Mouse (Mus musculus): ENCODE data around the gene Hyal1. TPM values are rescaled to one million over a fixed set of nuclear protein-coding genes. Genes with fewer than 3 reads are reported as not detected.
A peak's percentile ranks its signal among the peaks of the same experiment; 100 is the strongest.

Gene Hyal1
- polyA plus RNA-seq, 1 experiment from 2014 or later = 5.9 TPM

GRCm38 (mm10) chr9:107579023-107579900, 2.5 kb downstream of the Hyal1 start:
- Histone ChIP-seq H3K9me3 (no peaks in the 10 kb centered on the region), H3K27ac (no peak overlapping the region; the same call in 1 of the 2 replicates), H3K9ac (no peak overlapping the region), H3K36me3 (peaks cover 12% of the 10 kb centered on the region), H3K4me1 (replicated peaks) (peaks cover 36% of the 10 kb centered on the region), H3K4me3 (replicated peaks) (no peak overlapping the region), H3K4me2 (replicated peaks) (no peak overlapping the region), H3K27me3 (replicated peaks) (no peaks in the 10 kb centered on the region)
- no peak for ATAC-seq
- 96% methylated on average over 14 of the region's 14 CpGs for WGBS

GRCm38 (mm10) chr9:107580501-107581317, 4.0 kb downstream of the Hyal1 start, which contains the start of gene Hyal3:
Gene Hyal3, plus strand, starts transcription at chr9:107580818.
- H3K4me2 ChIP-seq (replicated peaks) = peak within 1 kb of the TSS; percentile 86
- H3K27me3 ChIP-seq (replicated peaks) = no peaks in the 10 kb centered on the region
- H3K9ac ChIP-seq = peak within 1 kb of the TSS; percentile 71
- H3K4me3 ChIP-seq (replicated peaks) = peak within 1 kb of the TSS; percentile 57
- under 1% methylated on average over 32 of the region's 32 CpGs for WGBS
- H3K9me3 ChIP-seq = no peaks in the 10 kb centered on the region
- H3K27ac ChIP-seq = peak within 1 kb of the TSS; percentile 90
- peak; percentile 81 for ATAC-seq
- H3K4me1 ChIP-seq (replicated peaks) = peaks cover 36% of the 10 kb centered on the region
- peaks cover 9% of the 10 kb centered on the region for H3K36me3 ChIP-seq

DNA sequence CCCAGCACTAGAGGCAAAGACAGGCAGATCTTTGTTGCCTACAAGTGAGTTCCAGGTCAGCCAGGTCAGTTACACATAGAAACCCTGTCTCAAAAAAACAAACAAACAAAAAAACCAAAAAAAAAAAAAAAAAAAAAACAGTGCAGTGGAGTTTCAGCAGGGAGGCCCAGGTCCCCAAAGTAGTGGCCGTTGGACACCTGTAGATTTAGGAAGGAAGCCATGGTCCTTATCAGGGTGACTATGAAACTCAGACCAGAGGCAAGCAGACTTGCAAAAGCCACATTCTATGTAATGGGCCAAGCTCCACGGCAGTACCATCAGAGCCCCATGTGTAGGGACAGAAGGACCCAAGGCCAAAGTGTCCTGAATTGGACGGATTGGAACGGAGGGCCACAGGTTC, 4.9 kb downstream of the Hyal1 start:
- Histone ChIP-seq H3K27ac (peak overlapping the region; percentile 90; the same call in 1 of the 2 replicates), H3K4me1 (replicated peaks) (peaks cover 29% of the 10 kb centered on the region), H3K4me3 (replicated peaks) (peak overlapping the region; percentile 57), H3K9me3 (no peaks in the 10 kb centered on the region), H3K4me2 (replicated peaks) (peak overlapping the region; percentile 86), H3K27me3 (replicated peaks) (no peaks in the 10 kb centered on the region), H3K9ac (peak overlapping the region; percentile 71), H3K36me3 (peaks cover 9% of the 10 kb centered on the region)
- WGBS = 70% methylated on average over 4 of the region's 4 CpGs
- no peak for ATAC-seq

- Histone ChIP-seq H3K4me2 (replicated peaks) (no peak overlapping the region), H3K9me3 (no peaks in the 10 kb centered on the region), H3K4me1 (replicated peaks) (peaks cover 21% of the 10 kb centered on the region), H3K9ac (peak overlapping the region; percentile 6; the same call in 1 of the 2 replicates), H3K27me3 (replicated peaks) (no peaks in the 10 kb centered on the region), H3K36me3 (peaks cover 9% of the 10 kb centered on the region), H3K4me3 (replicated peaks) (no peak overlapping the region), H3K27ac (no peak overlapping the region)
- 86% methylated on average over 7 of the region's 7 CpGs for WGBS
- ATAC-seq = no peak
Measured at GRCm38 (mm10) chr9:107582509-107583062, 5.9 kb downstream of the Hyal1 start.

DNA sequence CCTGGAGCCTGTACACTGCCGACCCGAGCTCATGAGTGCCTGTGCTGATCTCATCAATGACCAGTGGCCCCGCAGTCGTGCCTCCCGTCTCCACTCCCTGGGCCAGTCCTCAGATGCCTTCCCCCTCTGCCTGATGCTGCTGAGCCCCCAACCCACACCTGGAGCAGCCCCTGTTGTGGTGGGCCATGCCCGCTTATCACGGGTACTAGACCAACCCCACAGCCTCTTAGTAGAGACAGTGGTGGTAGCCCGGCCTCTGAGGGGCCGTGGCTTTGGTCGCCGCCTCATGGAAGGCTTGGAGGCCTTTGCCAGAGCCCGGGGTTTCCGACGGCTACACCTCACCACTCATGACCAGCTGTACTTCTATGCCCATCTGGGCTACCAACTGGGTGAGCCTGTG, 6.4 kb downstream of the Hyal1 start:
- H3K27me3 ChIP-seq (replicated peaks) = no peaks in the 10 kb centered on the region
- no peak overlapping the region for H3K9ac ChIP-seq
- H3K36me3 ChIP-seq = peaks cover 9% of the 10 kb centered on the region
- H3K4me2 ChIP-seq (replicated peaks) = no peak overlapping the region
- peaks cover 22% of the 10 kb centered on the region for H3K4me1 ChIP-seq (replicated peaks)
- WGBS = 92% methylated on average over 14 of the region's 14 CpGs
- ATAC-seq = no peak
- no peak overlapping the region for H3K27ac ChIP-seq
- no peak overlapping the region for H3K4me3 ChIP-seq (replicated peaks)
- H3K9me3 ChIP-seq = no peaks in the 10 kb centered on the region

GRCm38 (mm10) chr9:107586504-107586903, 9.8 kb downstream of the Hyal1 start:
- Histone ChIP-seq H3K27me3 (replicated peaks) (no peaks in the 10 kb centered on the region), H3K4me3 (replicated peaks) (no peak overlapping the region), H3K4me1 (replicated peaks) (peaks cover 38% of the 10 kb centered on the region), H3K9ac (no peak overlapping the region), H3K9me3 (no peaks in the 10 kb centered on the region), H3K4me2 (replicated peaks) (no peak overlapping the region; the same call in 1 of the 2 replicates), H3K27ac (peak overlapping the region; percentile 79), H3K36me3 (peaks cover 26% of the 10 kb centered on the region)
- 89% methylated on average over 5 of the region's 5 CpGs for WGBS
- no peak for ATAC-seq

GRCm38 (mm10) chr9:107586974-107587832, 10.5 kb downstream of the Hyal1 start, which contains the start of gene Ifrd2:
Gene Ifrd2, plus strand, starts transcription at chr9:107587642.
- H3K9me3 ChIP-seq = no peaks in the 10 kb centered on the region
- peaks cover 31% of the 10 kb centered on the region for H3K4me1 ChIP-seq (replicated peaks)
- H3K9ac ChIP-seq = peak within 1 kb of the TSS; percentile 63
- peak; percentile 97 for ATAC-seq
- peak within 1 kb of the TSS; percentile 79 for H3K27ac ChIP-seq
- H3K4me2 ChIP-seq (replicated peaks) = peak within 1 kb of the TSS; percentile 73
- peak within 1 kb of the TSS; percentile 74 for H3K4me3 ChIP-seq (replicated peaks)
- H3K27me3 ChIP-seq (replicated peaks) = no peaks in the 10 kb centered on the region
- WGBS = 12% methylated on average over 46 of the region's 46 CpGs
- H3K36me3 ChIP-seq = peaks cover 32% of the 10 kb centered on the region

DNA sequence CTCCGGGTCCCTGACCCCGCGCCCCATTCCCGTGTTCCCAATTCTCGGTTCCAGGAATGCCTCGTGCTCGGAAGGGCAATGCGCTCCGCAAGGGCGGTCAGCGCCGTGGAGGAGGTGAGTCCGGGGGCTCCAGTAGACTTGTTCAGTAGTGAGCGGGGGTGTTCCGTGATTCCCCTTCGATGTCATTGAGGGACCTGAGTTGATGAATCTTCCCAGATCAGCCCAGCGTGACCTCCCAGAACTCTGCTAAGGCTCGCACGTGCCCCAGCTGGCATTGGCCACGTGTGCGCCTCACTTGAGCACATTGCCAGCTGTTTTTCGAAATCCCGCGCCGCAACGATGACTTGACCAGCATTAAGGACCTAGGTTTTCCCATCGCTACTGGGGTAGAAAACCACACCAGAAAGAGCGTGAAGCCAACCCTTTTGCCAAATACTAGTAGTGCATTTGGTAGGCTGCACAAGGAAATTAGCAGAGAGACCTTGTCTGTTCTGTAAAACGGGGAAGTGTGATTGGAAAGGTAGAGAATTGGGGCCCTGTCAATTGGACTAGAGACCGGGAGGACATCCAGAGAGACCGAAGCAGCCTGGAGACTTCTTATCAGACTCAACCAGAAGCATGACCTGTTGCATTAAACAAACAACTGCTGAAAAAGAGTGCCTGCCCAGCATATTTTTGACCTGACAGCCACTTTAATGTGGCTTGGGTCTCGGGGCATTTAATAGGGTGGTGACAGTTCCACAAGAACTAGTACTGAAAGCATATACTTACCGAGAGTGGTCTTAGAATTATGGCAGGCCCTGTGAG, 11.3 kb downstream of the Hyal1 start:
- no peak for ATAC-seq

GRCm38 (mm10) chr9:107590058-107590772, 13.5 kb downstream of the Hyal1 start:
- no peaks in the 10 kb centered on the region for H3K27me3 ChIP-seq (replicated peaks)
- peak; percentile 6; the same call in 1 of the 2 replicates for ATAC-seq
- no peaks in the 10 kb centered on the region for H3K9me3 ChIP-seq
- WGBS = 78% methylated on average over 25 of the region's 25 CpGs
- peak overlapping the region; percentile 72 for H3K27ac ChIP-seq
- peak overlapping the region; percentile 2; the same call in 1 of the 2 replicates for H3K4me3 ChIP-seq (replicated peaks)
- H3K9ac ChIP-seq = peak overlapping the region; percentile 17; the same call in 1 of the 2 replicates
- peaks cover 41% of the 10 kb centered on the region for H3K36me3 ChIP-seq
- H3K4me2 ChIP-seq (replicated peaks) = peak overlapping the region; percentile 73
- H3K4me1 ChIP-seq (replicated peaks) = peaks cover 28% of the 10 kb centered on the region

More for the DNA sequence above, 11.3 kb downstream of the Hyal1 start:
- Histone ChIP-seq H3K27me3 (replicated peaks) (no peaks in the 10 kb centered on the region), H3K4me1 (replicated peaks) (peaks cover 28% of the 10 kb centered on the region), H3K36me3 (peaks cover 37% of the 10 kb centered on the region), H3K27ac (peak overlapping the region; percentile 49; the same call in 1 of the 2 replicates), H3K9me3 (no peaks in the 10 kb centered on the region), H3K4me2 (replicated peaks) (peak overlapping the region; percentile 73), H3K9ac (peak overlapping the region; percentile 63), H3K4me3 (replicated peaks) (peak overlapping the region; percentile 74)
- 2% methylated on average over 33 of the region's 33 CpGs for WGBS

GRCm38 (mm10) chr9:107590773-107591060, 14.0 kb downstream of the Hyal1 start:
- H3K27ac ChIP-seq = peak overlapping the region; percentile 72
- peak overlapping the region; percentile 73 for H3K4me2 ChIP-seq (replicated peaks)
- H3K36me3 ChIP-seq = peaks cover 41% of the 10 kb centered on the region
- H3K4me3 ChIP-seq (replicated peaks) = peak overlapping the region; percentile 2; the same call in 1 of the 2 replicates
- WGBS = 83% methylated on average over 6 of the region's 6 CpGs
- ATAC-seq = no peak
- no peaks in the 10 kb centered on the region for H3K27me3 ChIP-seq (replicated peaks)
- no peak overlapping the region for H3K9ac ChIP-seq
- H3K9me3 ChIP-seq = no peaks in the 10 kb centered on the region
- H3K4me1 ChIP-seq (replicated peaks) = peaks cover 28% of the 10 kb centered on the region
